Mouse (Mus musculus): ENCODE results near the gene Hist1h4f. TPM values are rescaled to one million over a fixed set of nuclear protein-coding genes. Genes with fewer than 3 reads are reported as not detected.

The Hist1h4f gene
- polyA plus RNA-seq, 1 experiment from 2014 or later: 0.46 TPM

- Histone ChIP-seq H3K36me3 (ENCODE audit: control insufficient read depth, insufficient read depth) (no peaks in the 10 kb centered on the region), H3K27ac (ENCODE audit: low read depth, low read length) (peak overlapping the region; percentile 95), H3K4me2 (replicated peaks; ENCODE audit: low read depth) (peak overlapping the region; percentile 85), H3K4me3 (ENCODE audit: low read depth, low read length) (peak overlapping the region; percentile 54), H3K9ac (ENCODE audit: low read depth, low read length) (peak overlapping the region; percentile 61), H3K27me3 (replicated peaks; ENCODE audit: control insufficient read depth, insufficient read depth, low read length) (no peaks in the 10 kb centered on the region), H3K4me1 (replicated peaks; ENCODE audit: control insufficient read depth, insufficient read depth, low read length) (no peaks in the 10 kb centered on the region), H3K9me3 (ENCODE audit: control insufficient read depth) (no peaks in the 10 kb centered on the region)
- TF ChIP-seq CTCF (IDR thresholded peaks at IDR 0.05; ENCODE audit: low read depth): no peak
- WGBS: under 1% methylated on average over 21 of the region's 21 CpGs
- peak; percentile 14; the same call in 1 of the 2 replicates for ATAC-seq
These were observed 33.6 kb upstream of the Hist1h4f start for GRCm38 (mm10) chr13:23585029-23585441.

- Histone ChIP-seq H3K27ac (ENCODE audit: low read depth, low read length) (peak overlapping the region; percentile 95; the same call in 1 of the 2 replicates), H3K4me3 (ENCODE audit: low read depth, low read length) (peak overlapping the region; percentile 54; the same call in 1 of the 2 replicates), H3K27me3 (replicated peaks; ENCODE audit: control insufficient read depth, insufficient read depth, low read length) (no peaks in the 10 kb centered on the region), H3K9me3 (ENCODE audit: control insufficient read depth) (no peaks in the 10 kb centered on the region), H3K9ac (ENCODE audit: low read depth, low read length) (peak overlapping the region; percentile 61), H3K4me1 (replicated peaks; ENCODE audit: control insufficient read depth, insufficient read depth, low read length) (no peaks in the 10 kb centered on the region), H3K36me3 (ENCODE audit: control insufficient read depth, insufficient read depth) (no peaks in the 10 kb centered on the region), H3K4me2 (replicated peaks; ENCODE audit: low read depth) (peak overlapping the region; percentile 85)
- TF ChIP-seq CTCF (IDR thresholded peaks at IDR 0.05; ENCODE audit: low read depth): no peak
- no peak for ATAC-seq
These were observed 32.9 kb upstream of the Hist1h4f start for GRCm38 (mm10) chr13:23584331-23584730.

- Histone ChIP-seq H3K27ac (ENCODE audit: low read depth, low read length) (no peak overlapping the region), H3K9me3 (ENCODE audit: control insufficient read depth) (no peaks in the 10 kb centered on the region), H3K4me2 (replicated peaks; ENCODE audit: low read depth) (peak overlapping the region; percentile 85; the same call in 1 of the 2 replicates), H3K4me1 (replicated peaks; ENCODE audit: control insufficient read depth, insufficient read depth, low read length) (no peaks in the 10 kb centered on the region), H3K4me3 (ENCODE audit: low read depth, low read length) (no peak overlapping the region), H3K36me3 (ENCODE audit: control insufficient read depth, insufficient read depth) (no peaks in the 10 kb centered on the region), H3K9ac (ENCODE audit: low read depth, low read length) (no peak overlapping the region), H3K27me3 (replicated peaks; ENCODE audit: control insufficient read depth, insufficient read depth, low read length) (no peaks in the 10 kb centered on the region)
- ATAC-seq: no peak
- no peak for TF ChIP-seq CTCF (IDR thresholded peaks at IDR 0.05; ENCODE audit: low read depth)
These were observed 32.1 kb upstream of the Hist1h4f start for GRCm38 (mm10) chr13:23583387-23584068.

GRCm38 (mm10) chr13:23582219-23583056 is 31.0 kb upstream of the Hist1h4f start:
- no peak overlapping the region for H3K27ac ChIP-seq (ENCODE audit: low read depth, low read length)
- WGBS: 15% methylated on average over 6 of the region's 6 CpGs
- no peak for ATAC-seq

GRCm38 (mm10) chr13:23581408-23582218 is 30.2 kb upstream of the Hist1h4f start, which contains the start of gene Hist1h4d:
Gene Hist1h4d (plus strand): TSS chr13:23581598.
- H3K9ac ChIP-seq (ENCODE audit: low read depth, low read length): peak within 1 kb of the TSS; percentile 65
- under 1% methylated on average over 43 of the region's 43 CpGs for WGBS
- H3K36me3 ChIP-seq (ENCODE audit: control insufficient read depth, insufficient read depth): no peaks in the 10 kb centered on the region
- H3K4me1 ChIP-seq (replicated peaks; ENCODE audit: control insufficient read depth, insufficient read depth, low read length): no peaks in the 10 kb centered on the region; the same call in 1 of the 2 replicates
- H3K4me3 ChIP-seq (ENCODE audit: low read depth, low read length): peak within 1 kb of the TSS; percentile 47
- peak within 1 kb of the TSS; percentile 73 for H3K4me2 ChIP-seq (replicated peaks; ENCODE audit: low read depth)
- no peaks in the 10 kb centered on the region for H3K27me3 ChIP-seq (replicated peaks; ENCODE audit: control insufficient read depth, insufficient read depth, low read length)
- H3K9me3 ChIP-seq (ENCODE audit: control insufficient read depth): no peaks in the 10 kb centered on the region
- H3K27ac ChIP-seq (ENCODE audit: low read depth, low read length): peak within 1 kb of the TSS; percentile 68
- TF ChIP-seq CTCF (IDR thresholded peaks at IDR 0.05; ENCODE audit: low read depth): no peak
- ATAC-seq: peak; percentile 84

More at GRCm38 (mm10) chr13:23582219-23583056, 31.0 kb upstream of the Hist1h4f start:
- Histone ChIP-seq H3K9ac (ENCODE audit: low read depth, low read length) (peak overlapping the region; percentile 65), H3K4me3 (ENCODE audit: low read depth, low read length) (peak overlapping the region; percentile 47), H3K36me3 (ENCODE audit: control insufficient read depth, insufficient read depth) (no peaks in the 10 kb centered on the region), H3K9me3 (ENCODE audit: control insufficient read depth) (no peaks in the 10 kb centered on the region), H3K4me2 (replicated peaks; ENCODE audit: low read depth) (peak overlapping the region; percentile 73), H3K4me1 (replicated peaks; ENCODE audit: control insufficient read depth, insufficient read depth, low read length) (no peaks in the 10 kb centered on the region; the same call in 1 of the 2 replicates), H3K27me3 (replicated peaks; ENCODE audit: control insufficient read depth, insufficient read depth, low read length) (no peaks in the 10 kb centered on the region)
- TF ChIP-seq CTCF (IDR thresholded peaks at IDR 0.05; ENCODE audit: low read depth): no peak
